Mouse (Mus musculus) erythroblast, embryonic 14.5 days (primary cell): ENCODE measurements around the gene Frmd4a.

ENCODE experiments used
- GATA1 ChIP-seq: IDR thresholded peaks from 2 replicates; pipeline ENCODE4 v1.6.1; 2012; ENCODE audit warnings: low read length, inconsistent platforms, mixed read lengths
- TAL1 ChIP-seq: IDR thresholded peaks from 3 replicates; pipeline ENCODE4 v1.6.1; 2012; ENCODE audit warnings: low read length, inconsistent platforms, mixed read lengths

GRCm38 (mm10) chr2:4097601-4098000 is 80.1 kb downstream of the Frmd4a start:
- no peak for TF ChIP-seq GATA1
- no peak for TF ChIP-seq TAL1
